Mouse (Mus musculus): ENCODE data around the gene Erh.

Gene Erh

DNA sequence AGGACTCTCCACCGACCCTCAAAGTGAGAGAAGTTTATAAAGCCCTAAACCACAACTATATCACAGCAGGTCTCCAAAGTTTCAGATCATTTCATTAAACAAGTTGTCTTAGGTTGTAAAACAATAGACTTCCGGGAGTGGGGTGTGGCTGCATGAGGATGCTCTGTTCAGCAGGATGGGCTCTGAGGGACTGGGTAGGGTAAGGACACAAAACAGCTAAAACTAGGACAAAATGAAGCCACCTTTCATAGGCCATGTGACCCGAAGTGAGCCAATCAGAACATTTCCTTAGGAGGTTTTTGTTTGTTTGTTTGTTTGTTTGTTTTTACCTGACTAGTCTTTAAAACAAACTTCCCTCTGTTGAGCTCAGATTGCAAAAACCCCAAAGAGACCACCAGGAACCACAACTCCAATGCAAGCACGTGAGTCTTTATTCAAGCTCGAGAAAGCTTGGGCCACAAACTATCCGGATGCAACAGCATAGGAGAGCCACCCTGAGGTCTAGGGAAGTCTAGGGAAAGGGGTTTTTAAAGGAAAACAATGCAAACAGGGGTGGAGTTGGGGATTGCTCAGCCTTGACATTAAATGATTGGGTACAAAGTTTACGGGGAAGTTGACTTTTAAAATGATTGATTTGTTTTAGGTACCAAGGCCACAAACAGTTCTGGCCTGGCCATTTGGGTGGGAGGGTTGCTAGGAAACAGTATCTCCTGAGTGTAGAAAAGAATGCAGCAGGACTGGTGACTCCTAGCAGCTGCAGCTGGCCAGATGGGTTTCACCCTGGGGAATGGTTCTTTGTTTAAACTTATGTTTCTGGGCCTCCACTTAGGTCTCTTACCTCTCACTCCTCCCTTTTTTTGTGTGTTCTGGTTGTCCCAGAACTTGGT, 28.5 kb downstream of the Erh start:
- peak; percentile 41 for DNase-seq (ENCODE audit: low read depth)

DNA sequence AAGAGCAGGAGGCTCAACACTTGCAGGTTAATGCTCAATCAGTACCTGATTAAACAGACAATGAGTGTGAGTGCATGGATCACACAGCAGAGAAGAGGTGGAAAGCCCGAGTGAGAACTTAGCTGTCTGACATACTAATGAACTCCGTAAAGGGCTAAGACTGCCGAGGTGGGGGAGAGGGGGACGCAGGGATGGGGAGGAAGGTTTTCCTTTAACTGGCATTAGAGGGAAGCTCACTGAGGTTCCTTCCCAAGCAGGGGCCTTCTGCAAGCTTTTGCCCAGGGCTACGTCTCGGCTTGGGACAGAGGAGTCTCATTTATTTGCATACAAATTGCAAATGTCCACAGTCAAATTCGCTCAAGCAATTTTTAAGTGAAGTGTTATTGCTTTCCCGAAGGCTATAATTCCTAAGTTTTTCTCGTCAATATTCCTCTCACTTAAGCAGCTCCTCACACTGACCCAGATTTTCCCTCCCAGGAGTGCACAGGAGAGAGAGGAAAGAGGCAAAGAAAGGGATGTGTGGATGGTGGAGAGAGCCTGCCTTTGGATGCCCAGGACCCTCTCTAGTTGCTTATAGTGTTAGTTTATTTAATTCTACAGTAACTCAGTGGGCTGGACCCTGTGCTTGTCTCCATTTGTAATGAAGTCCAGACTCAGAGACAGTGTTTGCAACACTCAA, 31.9 kb downstream of the Erh start:
- DNase-seq (ENCODE audit: low read depth), result no peak

DNA sequence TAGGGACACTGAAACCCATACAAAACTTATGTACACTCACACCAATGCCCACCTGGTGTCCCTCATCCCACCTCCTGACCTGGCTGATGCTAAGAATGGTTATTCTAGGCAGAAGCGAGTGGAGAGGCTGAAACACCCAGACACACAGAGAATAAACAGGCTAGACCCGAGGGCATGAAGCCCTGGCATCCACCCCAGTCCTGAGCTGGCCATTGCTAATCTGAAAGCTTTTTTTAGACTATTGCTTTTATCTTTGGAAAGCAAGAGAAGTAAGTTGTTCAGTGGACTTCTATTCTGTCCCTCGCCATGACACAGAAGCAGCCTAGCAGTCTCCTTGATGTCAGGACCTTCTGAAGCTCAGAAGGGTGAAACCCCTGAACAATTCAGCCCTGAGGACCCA, 34.2 kb downstream of the Erh start:
- peak; percentile 72 for DNase-seq (ENCODE audit: low read depth)

DNA sequence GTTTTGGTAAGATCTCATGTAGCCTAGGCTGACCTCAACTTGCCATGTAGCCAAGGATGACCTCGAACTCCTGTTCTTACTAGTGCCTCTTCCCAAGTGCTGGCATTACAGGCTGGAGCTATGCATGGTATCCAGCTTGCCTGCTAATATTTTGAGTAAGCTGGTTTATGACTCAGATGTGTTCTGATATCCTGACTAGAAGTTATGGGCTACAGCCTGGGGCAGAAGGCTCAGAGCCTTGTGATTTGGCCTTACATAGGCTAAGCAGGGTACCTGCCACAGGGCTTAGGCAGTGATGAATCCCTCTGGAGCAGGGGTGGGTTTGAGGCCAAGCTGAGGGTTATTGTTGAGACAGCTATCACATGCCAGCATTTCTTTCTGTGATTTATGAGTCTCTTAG, 35.6 kb downstream of the Erh start:
- DNase-seq (ENCODE audit: low read depth), result peak; percentile 62

DNA sequence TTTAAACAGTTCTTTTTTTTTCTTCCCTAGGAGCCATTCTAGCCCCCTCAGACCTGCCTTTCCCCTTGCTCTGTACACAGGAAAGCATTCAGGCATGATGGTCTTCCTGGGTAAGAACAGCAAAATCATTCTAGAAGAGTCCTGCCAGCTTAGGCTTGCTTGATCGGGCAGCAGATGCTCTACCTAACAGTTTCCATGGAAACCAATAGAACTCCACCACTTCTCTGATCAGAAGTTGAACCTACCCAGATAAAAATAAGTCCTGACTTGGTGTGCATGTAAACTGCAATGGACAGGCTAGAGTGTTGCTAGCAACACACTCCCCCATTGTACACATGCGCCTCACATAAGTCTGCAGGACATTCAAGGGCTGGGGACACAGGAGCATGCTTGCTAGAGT, 39.9 kb downstream of the Erh start:
- no peak for DNase-seq (ENCODE audit: low read depth)

DNA sequence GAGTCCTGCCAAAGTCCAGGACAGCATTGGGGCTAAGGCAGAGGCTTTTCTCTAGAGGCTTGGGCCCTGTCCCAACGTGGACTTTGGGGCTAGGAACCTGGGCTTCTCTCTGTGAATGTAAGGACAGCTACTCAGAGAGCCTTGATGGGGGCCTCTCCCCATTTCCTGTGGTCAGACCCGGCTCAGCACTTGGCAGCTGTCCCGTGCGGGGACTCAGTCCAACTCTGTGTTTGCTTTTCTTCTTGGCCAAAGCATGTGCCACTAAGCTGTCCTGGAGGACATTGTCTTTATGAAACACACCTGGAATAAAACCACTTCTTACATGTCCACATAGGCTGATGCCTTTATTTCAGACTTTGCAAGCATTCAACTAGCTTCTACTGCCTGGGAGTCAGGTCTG, 40.6 kb downstream of the Erh start:
- peak; percentile 64 for DNase-seq (ENCODE audit: low read depth)

DNA sequence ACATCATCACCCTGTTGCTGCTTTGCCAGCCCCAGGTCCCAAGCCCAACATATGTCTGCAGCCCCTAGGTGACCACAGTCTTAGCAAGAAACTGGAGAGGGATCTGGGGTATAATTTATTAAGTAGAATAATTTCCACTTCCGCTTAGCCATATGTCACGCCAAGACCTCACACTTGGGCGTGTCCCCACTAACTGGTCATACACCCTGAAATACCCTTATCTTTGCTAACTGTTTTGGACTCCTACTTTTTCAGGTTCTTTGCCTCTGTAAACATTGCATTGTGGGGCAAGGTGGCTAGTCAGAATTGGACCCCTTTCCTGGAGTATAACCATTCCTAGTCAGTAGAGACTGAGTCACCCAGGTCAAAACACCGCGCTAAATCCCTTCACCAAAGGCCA, 41.7 kb downstream of the Erh start:
- no peak for DNase-seq (ENCODE audit: low read depth)

DNA sequence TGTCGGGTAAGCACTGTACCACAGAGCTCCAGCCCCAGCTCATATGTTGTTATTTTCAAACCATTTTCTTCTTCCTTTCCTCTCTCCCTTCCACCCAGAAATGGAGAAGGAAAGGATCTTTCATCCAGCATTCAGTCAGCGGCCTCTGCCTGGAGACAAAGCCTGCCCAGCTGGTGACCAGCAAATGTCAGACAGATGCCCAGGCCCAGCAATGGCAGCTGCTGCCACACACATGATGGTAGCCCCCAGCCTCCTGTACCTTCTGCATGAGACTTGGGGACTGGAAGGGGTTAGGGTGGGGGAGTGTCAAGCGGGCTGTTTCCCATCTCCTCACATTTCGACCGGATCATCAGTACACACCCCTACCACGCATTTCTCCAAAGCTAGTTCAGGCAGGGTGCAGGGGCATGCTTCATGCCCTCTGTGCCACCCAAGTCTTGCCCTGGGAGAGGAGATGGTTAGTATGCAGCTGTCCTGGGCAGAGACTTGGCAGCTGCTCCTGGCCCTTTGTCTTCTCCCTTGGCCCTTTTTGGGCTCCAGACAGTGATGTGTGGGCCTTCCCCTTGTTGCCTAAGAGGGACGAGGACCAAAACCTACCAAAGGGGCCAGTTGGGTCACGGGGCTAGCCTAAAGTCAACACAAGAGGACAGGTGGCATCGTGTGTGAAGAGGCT, 42.4 kb downstream of the Erh start:
- DNase-seq (ENCODE audit: low read depth), result no peak

DNA sequence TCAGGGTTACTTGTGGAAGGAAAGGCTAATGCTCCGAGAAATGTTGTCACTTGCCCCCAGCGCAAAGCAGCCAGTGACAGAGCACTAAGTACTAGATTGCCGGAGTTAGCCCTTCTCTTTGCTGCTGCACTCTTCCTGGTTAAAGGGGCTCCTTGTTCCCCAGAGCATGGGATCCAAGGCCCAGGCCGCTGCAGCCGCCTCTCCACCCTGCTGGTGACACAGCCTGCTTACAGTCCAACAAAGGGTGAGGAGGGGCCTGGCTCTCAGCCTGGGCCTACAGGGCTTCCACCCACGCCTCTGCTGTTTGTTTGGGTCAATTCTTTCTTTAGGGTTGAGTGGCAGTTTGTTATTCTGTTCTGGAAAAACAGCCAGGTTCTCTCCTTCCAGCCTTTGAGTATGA, 45.4 kb downstream of the Erh start:
- DNase-seq (ENCODE audit: low read depth), result peak; percentile 69

DNA sequence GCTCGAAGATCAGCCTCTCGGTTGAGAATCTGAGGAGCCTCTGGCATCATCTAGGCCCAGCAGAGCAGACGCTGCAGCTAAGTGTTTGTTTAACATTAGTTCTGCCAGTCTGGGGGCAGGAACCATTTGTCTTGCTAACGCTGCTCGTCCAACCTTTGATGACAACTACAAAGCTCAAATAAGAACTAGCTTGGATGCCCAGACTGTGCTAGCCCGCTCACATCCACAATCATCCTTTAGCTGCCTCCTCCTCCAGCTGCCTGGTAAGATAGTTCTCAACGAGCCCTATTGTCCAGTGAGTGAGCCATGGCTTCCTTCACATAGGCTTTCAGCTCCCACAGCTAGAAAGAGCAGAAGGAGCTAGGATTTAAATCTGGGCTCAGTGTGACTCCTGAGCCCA, 45.9 kb downstream of the Erh start:
- DNase-seq (ENCODE audit: low read depth), result peak; percentile 53

DNA sequence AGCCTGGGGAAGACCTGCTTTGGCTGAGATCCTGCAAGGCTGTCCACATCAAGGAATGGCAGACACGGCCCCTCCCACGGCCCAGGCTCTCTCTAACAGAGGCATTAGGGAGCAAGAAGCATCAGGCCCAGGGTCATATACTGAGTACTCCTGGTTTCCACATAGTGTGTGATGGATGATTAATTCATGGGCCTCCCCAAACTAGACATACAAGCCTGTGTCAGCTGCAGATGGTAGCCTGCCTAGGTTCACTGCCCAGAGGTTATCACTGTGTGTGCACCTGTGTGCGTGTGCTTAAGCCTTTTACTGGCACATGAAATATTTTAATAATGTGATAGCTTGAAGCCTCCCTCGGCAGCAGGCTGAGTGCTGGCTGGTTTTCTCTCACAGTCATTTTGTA, 48.2 kb downstream of the Erh start:
- no peak for DNase-seq (ENCODE audit: low read depth)

DNA sequence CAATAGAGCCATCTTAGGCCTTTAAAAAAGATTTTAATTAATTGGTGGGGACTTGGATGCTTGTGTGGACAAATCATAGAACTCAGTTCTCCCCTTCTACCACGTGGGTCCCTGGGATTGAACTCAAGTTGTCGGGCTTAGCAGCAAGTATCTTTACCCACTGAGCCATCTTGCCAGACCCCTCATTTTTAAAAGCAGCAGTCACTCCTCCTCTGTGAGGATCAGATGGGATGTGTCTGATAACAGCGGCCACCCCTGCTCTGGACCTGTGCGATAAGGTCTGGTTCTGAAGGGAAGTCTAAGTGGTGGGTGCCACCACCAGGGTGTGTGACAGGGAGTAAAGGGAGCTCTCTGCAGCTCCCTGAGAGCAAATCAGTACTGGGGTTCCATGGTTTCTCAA, 48.6 kb downstream of the Erh start:
- DNase-seq (ENCODE audit: low read depth), result no peak

DNA sequence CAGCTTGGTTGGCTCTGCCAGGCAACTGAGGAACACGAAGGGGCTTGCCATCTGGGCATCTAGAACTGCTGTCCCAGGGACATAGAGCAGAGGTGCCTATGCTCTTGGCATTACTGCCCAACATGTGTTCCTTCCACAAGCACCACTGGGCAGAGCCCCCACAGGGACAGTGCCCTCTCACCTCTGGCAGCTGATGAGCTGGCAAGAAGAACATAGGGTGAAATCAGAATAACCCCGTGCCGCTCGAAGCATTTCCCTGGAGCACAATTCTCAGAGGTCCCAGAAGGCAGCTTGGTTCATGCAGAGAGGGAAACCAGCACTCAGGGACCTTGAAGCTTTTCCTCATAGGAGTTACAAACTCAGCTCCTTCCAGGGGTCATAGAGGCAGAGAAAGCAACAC, 49.4 kb downstream of the Erh start:
- no peak for DNase-seq (ENCODE audit: low read depth)

DNA sequence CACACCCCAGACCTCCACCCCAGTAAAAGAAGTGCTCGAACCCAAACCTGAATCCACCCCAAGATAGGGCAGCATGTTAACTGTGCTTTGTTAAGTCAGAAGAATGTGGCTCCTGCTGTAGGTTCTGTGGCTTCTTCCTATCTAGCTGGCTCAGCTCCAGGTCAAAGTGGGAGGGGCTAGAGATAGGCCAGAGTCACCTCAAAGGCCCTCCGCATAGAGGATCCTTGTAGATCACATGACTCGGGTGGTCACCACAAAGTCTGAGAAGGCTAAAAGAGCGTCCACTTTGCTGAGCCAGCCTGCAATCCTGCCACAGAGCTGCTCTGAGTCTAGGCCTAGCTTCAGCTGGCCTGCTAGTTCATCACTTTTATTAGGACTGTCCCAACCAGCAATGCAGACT, 50.0 kb downstream of the Erh start:
- no peak for DNase-seq (ENCODE audit: low read depth)

DNA sequence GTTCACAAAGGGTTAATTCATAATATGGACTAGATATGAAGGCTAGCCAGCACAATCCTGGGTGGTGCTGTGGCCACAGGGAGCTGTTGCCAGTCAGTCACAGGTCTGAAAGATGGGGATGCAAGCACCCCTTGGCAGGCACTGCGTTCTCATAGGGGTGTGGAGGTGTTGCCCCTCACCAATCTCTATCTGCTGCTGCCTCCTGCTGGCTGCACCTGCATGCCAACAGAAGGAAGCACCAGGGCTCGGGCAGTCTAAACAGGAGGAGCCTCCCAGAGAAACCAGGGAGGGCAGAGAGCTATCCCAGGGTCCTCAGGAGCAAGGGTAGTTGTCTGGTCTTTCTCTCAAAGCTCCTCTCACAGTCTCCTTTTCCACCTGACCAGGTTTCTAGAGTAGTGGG, 59.2 kb downstream of the Erh start:
- DNase-seq (ENCODE audit: low read depth), result peak; percentile 68
